Mouse (Mus musculus): Measurements from ENCODE around the gene Gm37240.

Gene Gm37240

GRCm38 (mm10) chr3:85340491-85340890 lies 546.8 kb downstream of the Gm37240 start:
- DNase-seq (ENCODE audit: low spot score in 2 of 2) = no peak

- no peak for DNase-seq (ENCODE audit: low spot score in 2 of 2)
Measured at GRCm38 (mm10) chr3:85339926-85340325, 547.4 kb downstream of the Gm37240 start.

- DNase-seq (ENCODE audit: low spot score in 2 of 2) = peak; percentile 38 to 73
Measured at GRCm38 (mm10) chr3:85339269-85339820, 548.0 kb downstream of the Gm37240 start.

GRCm38 (mm10) chr3:85338755-85339095 lies 548.6 kb downstream of the Gm37240 start:
- DNase-seq (ENCODE audit: low spot score in 2 of 2) = no peak

- no peak for DNase-seq (ENCODE audit: low spot score in 2 of 2)
Measured at GRCm38 (mm10) chr3:85337881-85338754, 549.2 kb downstream of the Gm37240 start.

GRCm38 (mm10) chr3:85335517-85335916 lies 551.8 kb downstream of the Gm37240 start:
- DNase-seq (ENCODE audit: low spot score in 2 of 2) = no peak

GRCm38 (mm10) chr3:85332276-85332675 lies 555.0 kb downstream of the Gm37240 start:
- no peak for DNase-seq (ENCODE audit: low spot score in 2 of 2)

- no peak for DNase-seq (ENCODE audit: low spot score in 2 of 2)
Measured at GRCm38 (mm10) chr3:85318256-85318655, 569.1 kb downstream of the Gm37240 start.

GRCm38 (mm10) chr3:85317306-85317705 lies 570.0 kb downstream of the Gm37240 start:
- DNase-seq (ENCODE audit: low spot score in 2 of 2) = no peak

- DNase-seq (ENCODE audit: low spot score in 2 of 2) = no peak
Measured at GRCm38 (mm10) chr3:85314961-85315360, 572.4 kb downstream of the Gm37240 start.

- DNase-seq (ENCODE audit: low spot score in 2 of 2) = no peak
Measured at GRCm38 (mm10) chr3:85313646-85314255, 573.6 kb downstream of the Gm37240 start.

- DNase-seq (ENCODE audit: low spot score in 2 of 2) = no peak
Measured at GRCm38 (mm10) chr3:85311176-85311575, 576.1 kb downstream of the Gm37240 start.

- no peak for DNase-seq (ENCODE audit: low spot score in 2 of 2)
Measured at GRCm38 (mm10) chr3:85310401-85310989, 576.8 kb downstream of the Gm37240 start.

- no peak for DNase-seq (ENCODE audit: low spot score in 2 of 2)
Measured at GRCm38 (mm10) chr3:85309168-85309567, 578.1 kb downstream of the Gm37240 start.

GRCm38 (mm10) chr3:85308706-85309105 lies 578.6 kb downstream of the Gm37240 start:
- no peak for DNase-seq (ENCODE audit: low spot score in 2 of 2)

- DNase-seq (ENCODE audit: low spot score in 2 of 2) = no peak
Measured at GRCm38 (mm10) chr3:85301851-85302250, 585.5 kb downstream of the Gm37240 start.

GRCm38 (mm10) chr3:85301336-85301735 lies 586.0 kb downstream of the Gm37240 start:
- no peak for DNase-seq (ENCODE audit: low spot score in 2 of 2)

- no peak for DNase-seq (ENCODE audit: low spot score in 2 of 2)
Measured at GRCm38 (mm10) chr3:85299649-85300550, 587.4 kb downstream of the Gm37240 start.

GRCm38 (mm10) chr3:85295229-85295628 lies 592.1 kb downstream of the Gm37240 start:
- no peak for DNase-seq (ENCODE audit: low spot score in 2 of 2)

- no peak for DNase-seq (ENCODE audit: low spot score in 2 of 2)
Measured at GRCm38 (mm10) chr3:85287627-85288026, 599.7 kb downstream of the Gm37240 start.

- no peak for DNase-seq (ENCODE audit: low spot score in 2 of 2)
Measured at GRCm38 (mm10) chr3:85284483-85284882, 602.8 kb downstream of the Gm37240 start.

Measured in heart, adult 9 months (tissue).